Mouse (Mus musculus) frontal cortex, postnatal 14 days (tissue): ENCODE data around the gene Stxbp6.
"Not testable (repeated sequence)": the region's sequence is repeated elsewhere in the genome, so short reads cannot be mapped to it uniquely, and the experiment has no call there.

Experiments used
- DNase-seq, 2 experiments: peaks; one replicate each; pipeline ENCODE4 v3.0.0; 2022; ENCODE audit warnings: low spot score in 2 of 2

Stxbp6 gene

DNA sequence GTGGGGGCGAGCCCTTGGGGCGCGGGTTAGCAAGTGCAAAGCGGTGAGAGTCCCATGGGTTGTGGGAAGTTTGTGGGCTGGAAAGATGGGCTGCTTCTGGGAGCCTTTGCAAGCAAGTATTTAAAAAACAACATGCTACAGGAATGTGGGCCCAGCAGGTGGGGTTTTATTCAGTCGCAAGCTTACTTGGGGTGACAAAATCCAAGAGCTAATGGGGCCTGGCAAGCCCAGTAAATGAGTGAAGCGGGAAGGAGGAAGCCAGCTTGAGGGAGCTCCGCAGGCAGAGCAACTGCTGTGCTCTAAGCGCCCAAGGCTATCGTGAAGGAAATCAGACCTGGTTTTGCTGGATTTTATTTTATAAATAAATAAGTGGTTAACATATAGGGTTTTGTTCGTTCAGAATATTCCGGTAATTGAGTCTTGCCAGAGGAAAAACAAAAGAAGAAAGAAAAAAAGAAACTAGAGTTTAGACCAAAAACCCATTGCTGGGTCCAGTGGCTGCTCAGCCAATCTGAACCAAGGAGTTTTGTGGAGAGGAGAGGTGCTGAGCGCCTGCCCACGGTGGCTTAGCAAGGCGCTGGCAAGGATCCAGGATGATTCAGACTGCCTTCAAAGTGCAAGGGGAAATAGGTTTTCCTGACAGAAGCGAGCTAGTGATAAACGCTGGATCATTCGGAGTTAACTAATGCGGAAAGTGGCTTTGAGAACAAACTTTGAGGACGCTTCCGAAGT, at the start of gene Stxbp6:
TSS of gene Stxbp6 (minus strand) at position 99 of the 732 bp plus-strand sequence.
- DNase-seq, result peak in 1 of 2 experiments; percentile 19

DNA sequence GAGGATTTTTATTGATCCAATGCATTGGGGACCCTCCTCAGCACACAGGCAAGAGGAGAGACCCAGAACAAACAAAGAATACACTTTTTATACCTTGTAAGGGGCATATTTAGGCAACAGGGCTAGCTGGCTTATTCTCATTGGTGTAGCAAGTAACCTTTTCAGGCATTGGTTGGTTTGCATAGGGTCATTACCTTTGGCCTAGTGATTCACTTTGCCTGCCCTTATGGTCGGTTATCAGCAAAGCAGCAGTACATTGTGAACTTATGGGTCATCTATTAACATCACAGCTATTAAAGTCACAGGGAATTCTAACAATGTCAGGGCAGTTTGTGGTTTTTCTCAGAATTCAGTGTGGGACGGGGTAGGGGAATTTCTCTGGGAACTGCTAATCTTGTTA, 28.4 kb upstream of the Stxbp6 start:
- not testable (repeated sequence) for DNase-seq

DNA sequence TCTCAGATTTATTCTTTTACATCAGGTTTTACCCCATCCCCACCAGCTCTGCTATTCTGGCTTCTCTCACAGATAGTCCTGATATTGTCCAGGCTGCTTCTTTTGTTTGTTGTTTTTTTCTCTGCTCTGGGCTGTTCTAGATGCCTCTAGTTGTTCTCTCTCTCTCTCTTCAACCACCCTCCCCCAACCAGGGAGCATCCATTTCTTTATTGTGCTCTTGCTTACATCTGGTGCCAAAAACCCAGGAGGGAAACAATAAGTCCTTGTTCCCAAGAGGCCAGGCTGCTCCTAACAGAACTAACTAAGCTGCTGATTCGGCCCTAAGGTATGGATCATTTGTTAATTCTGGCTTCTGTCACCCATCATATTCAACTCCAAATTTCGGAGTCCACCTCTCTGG, 19.2 kb upstream of the Stxbp6 start:
- no peak for DNase-seq

DNA sequence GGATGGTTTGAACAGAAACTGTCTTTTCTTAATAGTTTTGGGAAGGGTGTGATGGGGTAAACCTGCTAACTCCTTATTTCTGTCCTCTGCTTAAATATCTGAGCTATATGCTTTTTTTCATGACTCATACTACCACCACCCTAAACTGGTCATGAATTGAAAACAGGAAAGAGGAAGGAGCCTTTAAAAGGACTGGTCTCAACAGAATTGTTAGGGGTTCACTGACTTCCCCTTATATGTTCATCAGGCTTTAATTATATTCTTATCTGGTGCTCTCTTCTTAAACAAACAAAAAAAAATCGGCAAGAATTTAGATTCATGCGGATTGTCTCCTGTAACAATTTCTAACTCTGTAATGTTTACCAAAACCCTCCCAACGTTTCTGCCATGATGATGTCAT, 17.9 kb upstream of the Stxbp6 start:
- no peak for DNase-seq

DNA sequence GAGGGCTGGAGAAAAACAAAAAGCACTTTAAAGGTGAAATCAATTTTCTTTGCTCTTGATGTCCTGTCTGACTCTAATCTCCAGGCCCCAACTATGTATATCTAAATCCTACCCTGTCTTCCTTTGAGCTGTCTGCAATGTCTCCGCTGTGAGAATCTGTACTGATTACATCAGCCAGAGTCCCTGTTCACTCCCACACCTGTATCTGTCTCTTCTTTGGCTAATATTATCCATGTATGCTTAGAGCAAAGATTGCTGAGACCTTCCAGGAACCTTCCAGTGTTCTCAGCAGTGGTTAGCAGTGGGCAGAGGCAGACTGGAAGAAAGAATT, 8.6 kb upstream of the Stxbp6 start:
- DNase-seq, result no peak

DNA sequence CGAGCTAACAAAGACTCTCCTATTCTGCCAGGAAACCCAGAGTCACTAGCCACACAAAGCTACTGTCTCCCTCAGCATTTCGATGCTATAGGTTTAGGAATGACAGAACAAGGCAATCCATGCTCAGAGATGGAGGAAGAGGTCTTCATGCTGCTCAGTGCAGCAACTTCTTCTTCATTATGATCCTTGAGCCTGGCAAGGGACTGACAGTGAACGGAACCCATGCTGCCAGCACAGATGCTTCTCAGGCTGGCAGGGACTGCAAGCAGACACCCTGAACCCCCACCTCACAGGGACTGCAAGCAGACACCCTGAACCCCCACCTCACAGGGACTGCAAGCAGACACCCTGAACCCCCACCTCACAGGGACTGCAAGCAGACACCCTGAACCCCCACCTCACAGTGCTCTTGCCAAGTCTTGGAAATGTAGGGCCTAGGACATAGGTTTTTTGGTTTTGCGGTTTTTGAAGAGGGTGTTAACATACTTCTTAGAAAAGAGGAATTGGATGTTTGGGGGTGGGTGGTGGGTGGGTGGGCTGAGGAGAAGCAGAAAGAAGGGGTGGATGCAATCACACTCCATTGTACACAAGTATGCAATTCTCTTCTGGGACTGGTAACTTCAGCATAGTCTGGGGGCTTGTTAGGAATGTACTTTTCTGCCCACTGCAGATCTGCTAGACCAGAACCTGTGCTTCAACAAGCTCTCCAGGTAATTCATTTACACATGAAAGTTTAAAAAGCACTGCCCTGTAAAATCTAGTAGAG, 8.1 kb upstream of the Stxbp6 start:
- DNase-seq, result no peak

DNA sequence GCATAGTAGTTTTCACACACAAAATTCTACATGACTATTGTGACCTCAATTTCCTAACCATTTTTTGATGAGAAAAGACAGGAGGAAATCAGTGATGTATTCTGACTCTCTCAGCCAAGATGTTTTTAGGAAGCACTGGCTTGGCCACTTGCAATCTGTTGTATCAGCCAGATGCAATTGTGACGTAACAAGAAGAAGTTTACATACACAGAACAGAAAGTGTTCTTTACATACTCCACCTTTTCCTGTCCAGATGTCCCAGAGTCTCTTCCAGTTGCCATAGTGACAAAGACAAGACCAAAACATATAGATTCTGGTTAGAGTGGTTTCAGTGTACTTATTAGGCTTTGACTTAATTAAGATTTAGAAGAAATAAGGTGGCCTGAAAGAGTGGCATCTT, 7.1 kb upstream of the Stxbp6 start:
- DNase-seq, result no peak

DNA sequence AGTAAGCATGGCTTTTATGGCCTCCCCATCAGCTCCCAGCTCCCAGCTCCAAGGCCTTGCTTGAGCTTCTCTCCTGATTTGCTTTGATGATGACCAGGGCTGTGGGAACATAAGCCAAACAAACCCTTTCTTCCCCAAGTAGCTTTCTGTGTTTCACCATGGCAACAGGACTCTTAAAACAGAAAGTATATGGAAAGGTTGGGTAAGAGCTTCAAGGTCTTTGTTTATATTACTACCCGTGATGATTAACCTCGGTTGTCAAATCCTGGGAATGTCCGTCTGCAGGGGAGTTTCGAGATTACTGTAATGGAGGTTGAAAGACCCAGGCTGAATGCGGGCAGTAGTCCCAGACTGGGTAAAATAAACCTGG, 6.2 kb upstream of the Stxbp6 start:
- DNase-seq, result no peak

DNA sequence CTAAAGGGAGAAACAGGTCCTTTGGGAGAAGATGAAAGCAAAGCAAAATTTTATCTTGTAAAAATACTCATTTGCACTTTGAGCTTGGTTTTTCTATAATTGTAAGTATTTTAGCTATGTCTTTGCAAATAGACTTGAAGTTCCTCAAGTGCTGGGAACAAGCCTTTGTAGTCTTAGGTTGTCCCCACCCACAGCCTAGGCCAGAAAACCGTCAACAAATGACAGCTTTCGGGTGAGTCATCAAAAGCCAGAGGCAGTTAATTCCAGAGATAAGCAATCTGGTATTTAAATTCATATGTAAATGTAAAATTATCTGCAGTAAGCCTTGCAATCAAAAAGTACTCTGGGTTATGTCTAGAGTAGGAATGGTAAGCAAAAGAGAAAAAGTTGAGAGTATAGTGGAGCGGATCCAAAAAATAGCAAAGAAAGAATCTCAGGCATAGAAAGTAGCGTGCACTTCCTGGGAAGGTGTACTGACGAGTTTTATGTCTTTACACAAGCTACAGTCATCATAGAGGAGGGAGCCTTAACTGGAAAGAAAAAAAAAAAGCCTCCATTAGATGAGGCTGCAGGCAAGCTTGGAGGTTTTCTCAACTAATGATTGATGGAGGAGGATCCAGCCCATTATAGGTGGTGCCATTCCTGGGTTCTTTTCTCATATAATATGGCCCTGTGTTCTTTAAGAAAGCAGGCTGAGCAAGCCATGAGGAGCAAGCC, 5.7 kb upstream of the Stxbp6 start:
- DNase-seq, result no peak

DNA sequence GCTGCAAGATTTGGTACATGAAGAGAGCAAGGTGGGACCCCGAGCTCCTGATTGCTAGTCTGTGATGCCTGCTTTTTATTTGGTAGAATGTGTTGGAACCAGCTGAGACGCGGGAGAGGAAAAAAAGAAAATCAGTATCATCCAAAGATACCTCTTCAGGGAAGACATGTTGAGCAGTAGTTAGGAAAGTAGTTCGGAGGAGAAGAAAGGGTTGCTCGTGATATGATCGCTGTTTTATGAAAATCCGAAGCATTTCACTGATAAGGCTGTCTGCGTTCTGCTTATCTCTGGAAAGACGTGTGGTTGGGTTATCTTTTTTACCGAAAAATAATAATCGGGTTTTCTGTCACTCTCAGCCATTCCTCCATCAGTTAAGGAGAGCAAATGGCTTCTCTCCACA, 1.1 kb upstream of the Stxbp6 start:
- DNase-seq, result no peak

DNA sequence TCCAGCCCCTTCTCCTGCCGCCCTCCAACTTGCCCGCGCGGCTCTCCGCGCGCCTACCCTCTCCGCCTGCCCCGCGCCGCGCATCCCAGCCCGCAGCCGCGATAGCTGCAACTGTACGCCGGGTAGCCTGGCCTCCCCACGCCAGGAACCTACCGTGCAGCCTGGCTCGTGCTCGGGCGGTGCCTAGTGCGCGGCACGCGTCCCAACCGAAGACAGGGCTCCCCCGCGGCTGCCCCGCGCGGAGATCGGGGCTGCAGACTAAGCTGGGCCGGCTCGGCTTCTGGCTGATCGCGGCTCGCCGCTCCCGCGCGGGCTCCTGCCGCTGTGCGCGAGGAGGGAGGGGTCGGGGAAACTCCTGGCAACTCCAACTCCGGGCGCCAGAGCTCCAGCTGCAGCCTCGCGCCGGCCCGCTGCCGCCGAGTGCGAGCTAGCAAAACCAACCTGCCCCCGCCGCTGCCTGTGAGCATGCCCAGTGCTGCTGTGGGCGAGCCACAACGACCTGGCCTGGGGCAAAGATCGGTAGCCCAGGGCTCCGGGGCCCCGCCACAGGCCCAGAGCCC, 387 bp downstream of the Stxbp6 start:
- DNase-seq, result peak in 1 of 2 experiments; percentile 55

DNA sequence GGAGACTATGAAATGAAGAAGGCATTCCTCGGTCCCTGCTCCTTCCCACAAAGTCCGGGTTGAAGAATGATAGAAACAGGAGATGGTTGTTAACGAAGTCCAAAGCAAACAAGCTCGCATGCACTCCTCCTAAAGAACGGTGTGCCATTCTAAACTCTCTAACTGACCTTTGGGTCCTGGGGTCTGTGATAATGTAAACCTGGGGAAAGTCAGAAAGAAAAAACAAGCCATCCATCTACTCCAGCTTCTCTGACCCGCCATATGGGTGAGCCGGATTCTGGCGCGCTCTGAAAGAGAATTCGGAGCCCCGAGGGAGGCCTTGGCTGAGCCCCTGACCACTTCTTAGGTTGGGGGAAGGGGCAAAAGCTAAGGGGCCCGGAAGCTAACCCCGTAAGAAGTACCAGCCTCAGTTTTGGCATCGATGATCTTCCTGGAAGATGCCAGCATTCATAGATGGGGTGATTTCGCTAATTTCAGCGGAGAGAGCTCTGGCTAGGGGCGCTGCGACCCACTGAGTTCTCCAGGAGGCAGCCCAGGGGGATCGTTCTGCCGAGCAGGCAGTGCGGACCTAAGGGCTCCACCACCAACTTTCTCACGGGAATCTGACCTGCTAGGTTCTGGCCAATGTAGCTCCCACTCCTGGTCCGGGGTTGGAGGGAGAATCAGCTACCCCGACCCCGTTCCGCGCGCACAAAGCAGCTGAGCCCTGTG, 1.0 kb downstream of the Stxbp6 start:
- no peak for DNase-seq

DNA sequence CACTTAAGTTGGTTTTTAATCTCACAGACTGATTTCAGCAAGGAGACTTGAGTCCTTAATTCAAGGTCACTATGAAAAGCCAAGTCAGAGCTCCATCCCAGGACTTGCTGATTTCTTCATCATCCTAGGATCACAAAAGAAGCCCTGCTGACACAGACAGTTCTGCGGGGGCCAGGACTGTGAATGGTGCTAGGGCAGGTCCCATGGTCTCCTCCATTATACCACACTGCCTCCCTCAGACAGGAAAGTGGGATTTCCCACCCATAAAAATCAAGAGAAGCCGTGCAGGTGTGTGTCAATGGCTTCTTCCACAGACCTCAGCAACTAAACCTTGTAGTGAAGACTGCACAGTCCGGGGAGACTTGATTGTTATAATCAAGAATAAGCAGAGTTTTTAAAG, 2.3 kb downstream of the Stxbp6 start:
- DNase-seq, result no peak

DNA sequence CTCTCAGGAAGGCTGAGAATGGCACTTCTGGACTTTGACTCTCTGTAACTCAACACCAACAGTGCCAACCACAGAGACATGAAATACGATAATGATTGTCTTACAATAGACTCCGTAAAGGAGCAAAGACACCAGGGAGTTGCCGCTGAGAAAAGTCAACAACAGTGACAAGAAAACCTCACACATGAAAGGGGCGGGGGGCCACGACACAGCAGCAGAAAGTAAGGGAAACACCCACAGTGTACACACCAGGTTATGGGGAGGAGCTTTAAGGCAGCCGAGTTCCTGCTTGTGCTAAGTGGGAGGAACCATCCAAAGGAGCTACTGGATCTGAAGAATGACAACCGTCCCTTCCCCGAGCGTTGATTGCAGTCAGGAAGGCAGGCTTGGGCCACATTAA, 4.3 kb downstream of the Stxbp6 start:
- DNase-seq, result no peak

DNA sequence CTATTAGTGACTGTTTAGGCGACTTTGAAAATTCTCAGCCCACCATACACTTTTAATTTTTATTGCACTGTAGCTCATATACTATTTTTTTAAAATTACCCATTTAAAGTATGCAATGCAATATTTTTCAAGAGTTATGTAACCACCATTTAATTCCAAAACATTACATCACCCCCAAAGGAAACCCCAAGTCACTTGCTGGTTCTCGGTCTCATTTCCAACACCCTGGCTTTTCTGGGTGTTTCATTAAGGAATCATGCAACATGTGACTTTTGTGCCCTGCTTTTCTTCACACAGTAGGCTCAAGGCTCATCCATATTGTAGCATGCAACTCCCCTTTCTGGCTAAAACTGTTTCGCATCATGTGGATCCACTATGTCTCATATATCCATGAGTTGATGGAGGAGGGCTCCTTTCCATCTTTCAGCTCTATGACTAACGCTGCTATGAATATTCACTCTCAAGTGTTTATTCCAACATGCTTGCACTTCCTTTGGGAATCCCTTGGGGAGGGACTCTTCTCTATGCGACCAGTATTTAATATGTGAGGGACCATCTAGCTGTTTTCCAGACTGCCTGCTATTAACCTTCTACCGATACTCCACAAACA, 6.3 kb downstream of the Stxbp6 start:
- DNase-seq, result no peak

DNA sequence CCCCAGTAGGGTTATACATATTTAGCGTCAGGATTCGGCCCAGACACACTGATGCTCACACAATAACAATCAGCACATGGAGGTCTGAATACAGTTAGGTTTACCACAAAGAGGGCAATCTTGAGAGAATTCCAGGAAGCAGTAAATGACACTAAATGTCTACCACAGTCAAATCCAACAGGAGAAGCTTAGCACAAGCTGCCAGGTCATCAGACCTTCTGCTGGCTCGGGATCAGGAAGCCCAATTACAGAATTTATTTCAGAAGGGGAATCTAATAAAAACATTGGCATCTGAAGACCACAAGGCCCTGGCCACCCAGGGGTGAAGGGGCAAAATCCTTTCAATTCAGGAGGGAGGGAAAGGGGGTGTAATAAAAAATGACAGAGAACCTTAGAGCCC, 6.8 kb downstream of the Stxbp6 start:
- DNase-seq, result no peak

DNA sequence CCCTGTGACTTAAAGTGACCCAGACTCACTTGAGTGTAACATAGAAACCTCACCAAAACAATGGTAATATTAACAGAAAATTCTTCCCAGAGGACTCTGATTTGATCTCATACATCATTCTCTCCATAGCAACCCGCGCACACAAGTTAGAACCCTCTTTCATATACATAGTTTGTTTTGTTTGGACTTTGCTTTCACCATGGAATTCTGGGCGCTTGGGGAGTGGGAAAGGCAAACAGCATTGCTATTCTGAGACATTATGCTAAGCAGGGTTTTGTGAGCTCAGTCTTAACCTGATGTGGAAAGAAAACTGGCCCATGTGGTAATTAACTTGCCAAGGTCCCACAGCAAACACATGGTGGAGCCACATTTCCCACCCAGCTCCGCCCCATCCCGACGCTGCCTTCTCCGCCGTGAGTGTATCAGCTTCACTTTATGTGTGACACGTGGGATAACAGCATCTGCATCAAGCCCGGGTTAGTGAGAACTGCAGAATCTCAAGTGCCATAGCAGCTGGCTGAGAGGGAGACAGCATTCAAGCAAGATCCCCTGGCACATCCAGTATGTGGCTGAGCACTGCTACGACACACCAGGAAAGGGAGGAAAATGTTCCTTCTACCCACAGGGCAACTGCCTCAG, 7.3 kb downstream of the Stxbp6 start:
- peak in 1 of 2 experiments; percentile 37 for DNase-seq

DNA sequence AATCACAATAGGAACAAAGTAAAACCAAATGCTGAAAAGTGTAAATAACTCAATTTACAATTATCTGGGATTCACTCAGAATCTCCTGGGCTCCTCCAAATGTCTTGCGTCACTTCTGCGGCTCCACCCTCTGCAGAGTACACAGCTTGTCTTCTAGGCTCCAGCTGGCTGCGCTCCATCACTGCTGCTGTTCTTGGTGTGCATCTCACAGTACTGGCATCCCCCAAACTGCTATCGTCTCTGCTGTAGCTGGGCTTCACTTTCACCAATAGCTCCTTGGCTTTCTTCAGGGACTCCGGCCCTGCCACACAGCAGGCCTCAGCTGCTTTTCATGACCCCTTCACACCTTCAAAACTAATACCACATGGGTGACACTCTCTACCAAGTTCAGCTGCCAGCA, 10.9 kb downstream of the Stxbp6 start:
- DNase-seq, result no peak

DNA sequence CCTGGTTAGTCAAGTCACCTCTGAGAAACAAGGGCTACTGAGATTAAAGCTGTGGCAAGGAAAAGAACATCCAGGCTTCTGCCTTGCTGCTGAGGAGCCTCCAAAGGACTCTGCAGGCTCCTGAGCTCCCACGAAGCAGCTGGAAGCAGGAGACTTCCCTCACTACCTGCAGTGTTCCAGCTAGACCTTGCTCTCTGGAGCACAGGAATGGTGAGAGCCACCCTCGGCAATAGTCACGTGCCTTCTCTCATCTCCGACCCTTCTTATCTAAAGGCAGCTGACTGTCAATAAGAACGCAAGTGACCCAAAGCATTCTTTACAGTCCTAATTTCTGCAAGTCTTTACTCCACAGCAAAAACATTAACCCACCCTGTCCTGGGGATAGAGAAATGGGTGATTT, 13.2 kb downstream of the Stxbp6 start:
- DNase-seq, result no peak

DNA sequence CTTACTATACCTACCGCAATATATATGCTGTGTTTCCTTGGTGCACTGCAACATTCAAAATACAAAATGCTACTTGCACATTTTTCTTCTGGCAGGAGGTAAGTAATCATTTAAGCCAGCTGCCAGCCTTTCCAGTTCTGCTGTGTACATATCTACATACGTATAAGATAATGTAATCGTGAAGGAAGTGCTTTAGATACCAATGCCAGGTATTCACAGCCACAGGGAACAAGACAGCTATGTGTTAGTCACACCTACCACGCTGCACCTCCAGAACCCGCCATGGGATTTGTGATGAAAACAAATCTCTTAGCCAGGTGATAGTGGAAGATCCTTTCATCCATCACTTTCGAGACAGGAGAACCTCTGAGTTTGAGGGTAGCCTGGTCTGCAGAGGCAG, 13.7 kb downstream of the Stxbp6 start:
- DNase-seq, result no peak

DNA sequence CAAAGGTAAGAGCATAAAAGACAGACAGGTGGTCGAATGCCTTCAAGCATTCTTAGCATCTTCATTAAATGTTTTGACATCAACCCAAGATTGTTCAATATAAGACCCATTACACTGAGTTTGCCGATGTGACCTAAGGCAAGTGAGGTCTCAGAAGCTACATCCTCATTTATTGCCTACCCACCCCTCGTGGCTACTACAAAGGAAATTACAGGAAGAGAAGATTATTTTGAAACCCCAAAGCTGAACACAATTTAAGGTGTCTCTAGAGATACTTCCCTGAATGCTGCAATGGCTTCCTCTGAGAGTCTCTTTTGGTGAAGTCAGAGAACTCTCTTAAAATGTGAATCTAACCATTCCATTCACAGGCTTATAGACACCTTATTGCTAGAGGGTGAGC, 16.5 kb downstream of the Stxbp6 start:
- no peak for DNase-seq
